Mouse (Mus musculus): Measurements from ENCODE around the gene Rbfox3.

- no peak for TF ChIP-seq CTCF (IDR thresholded peaks at IDR 0.05; ENCODE audit: extremely low read depth, insufficient read length, insufficient replicate concordance, low read depth, low read length)
- TF ChIP-seq POLR2A (IDR thresholded peaks at IDR 0.05; ENCODE audit: low read depth, low read length), result no peak
These were observed 438.2 kb downstream of the Rbfox3 start for GRCm38 (mm10) chr11:118473161-118473560.

Measured in small intestine, adult 2 months (tissue).